Mouse (Mus musculus): ENCODE results near the gene Eps8.

- TF ChIP-seq GATA1 (IDR thresholded peaks at IDR 0.05; ENCODE audit: low read length) (no peak), TAL1 (IDR thresholded peaks at IDR 0.05; ENCODE audit: low read length) (no peak)
These were observed 134.4 kb downstream of the Eps8 start for GRCm38 (mm10) chr6:137520343-137520704.
